Comparison of ENCODE assay signal across 34 mouse cellular contexts in the genomic region with DNA sequence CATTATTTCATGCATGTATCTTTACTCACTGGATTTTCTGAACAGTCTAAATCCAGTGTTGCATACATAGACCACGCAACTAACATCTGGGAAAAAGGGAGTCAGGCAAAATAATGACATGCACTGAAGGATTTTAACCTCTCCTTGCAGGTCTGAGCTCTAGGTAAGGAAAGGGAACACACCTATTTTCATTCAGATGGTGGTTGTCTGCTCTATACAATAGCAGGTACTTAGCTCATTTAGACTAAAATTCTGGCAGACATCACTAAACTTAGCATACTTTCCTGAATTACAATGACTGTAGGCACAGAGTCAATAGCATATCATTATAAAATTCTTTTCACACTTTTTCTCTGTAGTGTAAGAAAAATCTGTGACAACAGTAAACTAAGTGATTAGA.
"Had no signal": no experiment of that assay in that cellular context is flagged by ENCODE, and none has a peak within 500 bp of the region (broad histone marks: within the 10 kb centered on the region; RNA-seq: fewer than 3 reads in every experiment).

No protein-coding gene starts in this region.

- H3K9ac ChIP-seq: heart, embryonic 12.5 days; heart, embryonic 13.5 days; heart, embryonic 15.5 days; hindbrain, embryonic 12.5 days; hindbrain, embryonic 13.5 days; hindbrain, embryonic 14.5 days; hindbrain, embryonic 15.5 days; intestine, embryonic 15.5 days; kidney, embryonic 15.5 days had no signal

- H3K27me3 ChIP-seq: heart, embryonic 12.5 days; heart, embryonic 13.5 days; heart, embryonic 15.5 days; hindbrain, embryonic 12.5 days; hindbrain, embryonic 13.5 days; hindbrain, embryonic 15.5 days; intestine, embryonic 15.5 days; kidney, embryonic 15.5 days had no signal

- DNase-seq: heart, postnatal 10 days; heart, postnatal 14 days; heart, postnatal 36 days; heart, postnatal 4 days; kidney, adult 11 months; kidney, adult 18-20 months; kidney, adult 2 months; kidney, adult 8-10 months; kidney, adult 9 months; kidney, postnatal 10 days; kidney, postnatal 14 days; kidney, postnatal 25 days; kidney, postnatal 36 days; kidney, postnatal 4 days; layer of hippocampus, adult 9-11 months; layer of hippocampus, postnatal 36 days had no signal

- H3K9me3 ChIP-seq: heart, embryonic 12.5 days; heart, embryonic 13.5 days; heart, embryonic 15.5 days; hindbrain, embryonic 10.5 days; hindbrain, embryonic 12.5 days; hindbrain, embryonic 13.5 days; hindbrain, embryonic 15.5 days; intestine, embryonic 15.5 days; kidney, embryonic 15.5 days had no signal

- H3K27ac ChIP-seq: heart, embryonic 13.5 days; heart, embryonic 15.5 days; hindbrain, embryonic 10.5 days; hindbrain, embryonic 12.5 days; hindbrain, embryonic 13.5 days; hindbrain, embryonic 14.5 days; hindbrain, embryonic 15.5 days; hindbrain, postnatal 0 days; intestine, embryonic 15.5 days; kidney, embryonic 15.5 days; kidney, postnatal 0 days; layer of hippocampus, adult 2 months; left cerebral cortex, adult 2 months had no signal

- H3K4me1 ChIP-seq: heart, embryonic 12.5 days; heart, embryonic 13.5 days; heart, embryonic 15.5 days; hindbrain, embryonic 10.5 days; hindbrain, embryonic 12.5 days; hindbrain, embryonic 13.5 days; hindbrain, embryonic 15.5 days; intestine, embryonic 15.5 days; kidney, embryonic 15.5 days had no signal

- H3K4me3 ChIP-seq: heart, embryonic 12.5 days; heart, embryonic 13.5 days; heart, embryonic 15.5 days; hindbrain, embryonic 10.5 days; hindbrain, embryonic 12.5 days; hindbrain, embryonic 13.5 days; hindbrain, embryonic 15.5 days; intestine, embryonic 15.5 days; kidney, embryonic 15.5 days; layer of hippocampus, adult 2 months; left cerebral cortex, adult 2 months had no signal

- ATAC-seq: hindbrain, embryonic 16.5 days; hindbrain, postnatal 0 days; inflammation-experienced regulatory T-cells, adult 6 months; intestine, embryonic 15.5 days; intestine, embryonic 16.5 days; intestine, postnatal 0 days had no signal

- H3K36me3 ChIP-seq: heart, embryonic 12.5 days; heart, embryonic 13.5 days; heart, embryonic 15.5 days; hindbrain, embryonic 10.5 days; hindbrain, embryonic 12.5 days; hindbrain, embryonic 13.5 days; hindbrain, embryonic 15.5 days; intestine, embryonic 15.5 days; kidney, embryonic 15.5 days had no signal

- H3K4me2 ChIP-seq: heart, embryonic 12.5 days; heart, embryonic 13.5 days; heart, embryonic 15.5 days; hindbrain, embryonic 12.5 days; hindbrain, embryonic 13.5 days; hindbrain, embryonic 14.5 days; hindbrain, embryonic 15.5 days; intestine, embryonic 15.5 days; kidney, embryonic 15.5 days had no signal
